Mouse (Mus musculus): ENCODE data around the gene Cass4. TPM values are rescaled to one million over a fixed set of nuclear protein-coding genes. Genes with fewer than 3 reads are reported as not detected.

Gene Cass4
- total and polyA plus RNA-seq, 3 experiments = 0.36 to 0.57 (median 0.39) TPM

DNA sequence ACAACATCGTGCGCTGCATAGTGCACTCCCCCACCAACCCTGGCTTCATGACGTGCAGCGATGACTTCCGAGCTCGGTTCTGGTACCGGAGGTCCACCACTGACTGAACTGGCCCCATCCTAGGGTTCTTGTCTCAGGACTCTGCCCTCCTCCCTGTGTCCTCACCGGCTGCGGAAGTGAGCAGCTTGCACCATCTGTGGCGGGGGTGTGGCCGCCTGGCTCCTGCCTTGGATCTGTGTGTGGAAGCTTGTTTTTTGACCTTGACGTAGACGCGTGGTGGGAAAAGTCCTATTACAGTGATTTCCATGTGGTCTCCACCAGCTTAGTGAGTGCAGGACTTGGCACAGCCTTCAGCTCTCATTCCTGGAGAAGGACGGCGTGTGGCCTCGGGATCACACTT is 13.1 kb upstream of the Cass4 start:
- DNase-seq = no peak
- WGBS = 89% methylated on average over 17 of the region's 17 CpGs
- Histone ChIP-seq H3K27ac (no peak overlapping the region), H3K4me1 (ENCODE audit: control insufficient read depth, insufficient read depth, low read length) (no peaks in the 10 kb centered on the region), H3K27me3 (ENCODE audit: control insufficient read depth, insufficient read depth, low read length) (no peaks in the 10 kb centered on the region), H3K36me3 (ENCODE audit: control insufficient read depth, insufficient read depth, low read length) (no peaks in the 10 kb centered on the region), H3K79me2 (replicated peaks; ENCODE audit: control insufficient read depth, insufficient read depth, low read length) (no peaks in the 10 kb centered on the region), H3K4me3 (no peak overlapping the region), H3K9ac (ENCODE audit: low read depth, low read length) (no peak overlapping the region)
- intact Hi-C loops (cut with DNase I) = no loop called here
- TF ChIP-seq CTCF (IDR thresholded peaks at IDR 0.05) (no peak), EP300 (IDR thresholded peaks at IDR 0.05; ENCODE audit: insufficient read depth, low read depth, low read length) (no peak), POLR2A (IDR thresholded peaks at IDR 0.05; ENCODE audit: insufficient read depth, low read depth, low read length) (no peak)

DNA sequence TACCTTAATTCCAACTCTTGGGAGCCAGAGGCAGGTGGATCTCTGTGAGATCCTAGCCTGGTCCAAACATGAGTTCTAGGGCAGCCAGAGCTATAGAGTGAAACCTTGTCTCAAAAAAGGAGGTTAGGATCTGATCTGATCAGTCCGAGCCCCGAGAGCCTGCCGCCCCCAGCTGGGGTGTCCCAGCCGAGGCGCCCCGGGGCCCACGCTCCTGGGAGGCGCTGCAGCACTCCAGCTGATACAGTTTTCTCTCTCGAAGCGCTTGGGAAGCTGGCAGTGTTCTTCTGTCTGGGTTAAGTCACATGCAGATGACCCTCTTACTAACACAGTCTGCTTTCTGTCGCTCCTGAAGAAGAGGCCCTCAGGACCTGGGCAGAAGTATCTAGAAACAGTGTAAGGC is 12.3 kb upstream of the Cass4 start:
- Histone ChIP-seq H3K4me1 (ENCODE audit: control insufficient read depth, insufficient read depth, low read length) (no peaks in the 10 kb centered on the region), H3K79me2 (replicated peaks; ENCODE audit: control insufficient read depth, insufficient read depth, low read length) (no peaks in the 10 kb centered on the region), H3K27ac (no peak overlapping the region), H3K27me3 (ENCODE audit: control insufficient read depth, insufficient read depth, low read length) (no peaks in the 10 kb centered on the region), H3K4me3 (no peak overlapping the region), H3K9ac (ENCODE audit: low read depth, low read length) (no peak overlapping the region), H3K36me3 (ENCODE audit: control insufficient read depth, insufficient read depth, low read length) (no peaks in the 10 kb centered on the region)
- TF ChIP-seq CTCF (IDR thresholded peaks at IDR 0.05) (no peak), EP300 (IDR thresholded peaks at IDR 0.05; ENCODE audit: insufficient read depth, low read depth, low read length) (no peak), POLR2A (IDR thresholded peaks at IDR 0.05; ENCODE audit: insufficient read depth, low read depth, low read length) (no peak)
- DNase-seq = no peak
- 91% methylated on average over 11 of the region's 11 CpGs for WGBS
- intact Hi-C loops (cut with DNase I) = no loop called here

GRCm38 (mm10) chr2:172381898-172382297 is 11.7 kb upstream of the Cass4 start:
- intact Hi-C loops (cut with DNase I) = no loop called here
- 78% methylated on average over 12 of the region's 12 CpGs for WGBS
- Histone ChIP-seq H3K36me3 (ENCODE audit: control insufficient read depth, insufficient read depth, low read length) (no peaks in the 10 kb centered on the region), H3K79me2 (replicated peaks; ENCODE audit: control insufficient read depth, insufficient read depth, low read length) (no peaks in the 10 kb centered on the region), H3K4me3 (no peak overlapping the region), H3K27me3 (ENCODE audit: control insufficient read depth, insufficient read depth, low read length) (no peaks in the 10 kb centered on the region), H3K4me1 (ENCODE audit: control insufficient read depth, insufficient read depth, low read length) (no peaks in the 10 kb centered on the region), H3K9ac (ENCODE audit: low read depth, low read length) (no peak overlapping the region), H3K27ac (no peak overlapping the region)
- TF ChIP-seq EP300 (IDR thresholded peaks at IDR 0.05; ENCODE audit: insufficient read depth, low read depth, low read length) = no peak
- TF ChIP-seq CTCF (IDR thresholded peaks at IDR 0.05) = no peak
- no peak for TF ChIP-seq POLR2A (IDR thresholded peaks at IDR 0.05; ENCODE audit: insufficient read depth, low read depth, low read length)
- DNase-seq = no peak

GRCm38 (mm10) chr2:172384715-172385114 is 8.9 kb upstream of the Cass4 start:
- no peaks in the 10 kb centered on the region for H3K4me1 ChIP-seq (ENCODE audit: control insufficient read depth, insufficient read depth, low read length)
- no peak for DNase-seq
- H3K36me3 ChIP-seq (ENCODE audit: control insufficient read depth, insufficient read depth, low read length) = no peaks in the 10 kb centered on the region
- 57% methylated on average over 3 of the region's 3 CpGs for WGBS
- no peak overlapping the region for H3K9ac ChIP-seq (ENCODE audit: low read depth, low read length)
- intact Hi-C loops (cut with DNase I) = no loop called here
- TF ChIP-seq CTCF (IDR thresholded peaks at IDR 0.05) = no peak
- no peak for TF ChIP-seq EP300 (IDR thresholded peaks at IDR 0.05; ENCODE audit: insufficient read depth, low read depth, low read length)
- TF ChIP-seq POLR2A (IDR thresholded peaks at IDR 0.05; ENCODE audit: insufficient read depth, low read depth, low read length) = no peak
- no peak overlapping the region for H3K27ac ChIP-seq
- no peaks in the 10 kb centered on the region for H3K79me2 ChIP-seq (replicated peaks; ENCODE audit: control insufficient read depth, insufficient read depth, low read length)
- no peaks in the 10 kb centered on the region for H3K27me3 ChIP-seq (ENCODE audit: control insufficient read depth, insufficient read depth, low read length)
- no peak overlapping the region for H3K4me3 ChIP-seq

GRCm38 (mm10) chr2:172390341-172390740 is 3.3 kb upstream of the Cass4 start:
- intact Hi-C loops (cut with DNase I) = no loop called here
- no peak for DNase-seq
- H3K36me3 ChIP-seq (ENCODE audit: control insufficient read depth, insufficient read depth, low read length) = no peaks in the 10 kb centered on the region
- H3K4me1 ChIP-seq (ENCODE audit: control insufficient read depth, insufficient read depth, low read length) = no peaks in the 10 kb centered on the region; the same call in 1 of the 2 replicates
- H3K9ac ChIP-seq (ENCODE audit: low read depth, low read length) = no peak overlapping the region
- no peak for TF ChIP-seq CTCF (IDR thresholded peaks at IDR 0.05)
- TF ChIP-seq POLR2A (IDR thresholded peaks at IDR 0.05; ENCODE audit: insufficient read depth, low read depth, low read length) = no peak
- TF ChIP-seq EP300 (IDR thresholded peaks at IDR 0.05; ENCODE audit: insufficient read depth, low read depth, low read length) = no peak
- H3K27me3 ChIP-seq (ENCODE audit: control insufficient read depth, insufficient read depth, low read length) = no peaks in the 10 kb centered on the region
- no peak overlapping the region for H3K27ac ChIP-seq
- H3K4me3 ChIP-seq = no peak overlapping the region
- H3K79me2 ChIP-seq (replicated peaks; ENCODE audit: control insufficient read depth, insufficient read depth, low read length) = no peaks in the 10 kb centered on the region
- WGBS = 37% methylated on average over 6 of the region's 6 CpGs

DNA sequence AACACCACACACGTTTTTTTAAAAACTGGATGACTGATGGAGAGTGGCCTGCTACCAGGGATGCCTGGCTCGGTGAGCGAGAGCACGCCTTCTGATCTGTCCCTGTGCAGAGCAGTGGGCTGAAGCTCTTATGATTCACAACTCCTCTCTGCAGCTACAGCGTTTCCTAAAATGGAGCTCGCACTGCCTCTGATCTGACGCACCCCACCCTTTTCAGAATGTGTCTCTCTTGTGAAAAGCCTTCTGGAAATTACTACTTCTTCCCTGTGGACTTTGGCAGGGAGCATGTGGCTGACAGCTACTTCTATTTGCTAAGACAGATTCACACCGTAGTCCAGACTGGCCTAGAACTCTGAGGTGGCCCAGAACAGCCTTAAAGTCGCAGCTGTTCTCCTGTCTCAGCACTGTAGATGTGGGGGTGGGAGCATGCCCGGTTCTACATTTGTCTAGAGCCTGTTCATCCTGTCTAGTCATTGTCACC is 1.5 kb upstream of the Cass4 start:
- no peaks in the 10 kb centered on the region for H3K27me3 ChIP-seq (ENCODE audit: control insufficient read depth, insufficient read depth, low read length)
- DNase-seq = no peak
- H3K4me3 ChIP-seq = no peak overlapping the region
- intact Hi-C loops (cut with DNase I) = no loop called here
- no peaks in the 10 kb centered on the region for H3K36me3 ChIP-seq (ENCODE audit: control insufficient read depth, insufficient read depth, low read length)
- H3K79me2 ChIP-seq (replicated peaks; ENCODE audit: control insufficient read depth, insufficient read depth, low read length) = no peaks in the 10 kb centered on the region
- no peaks in the 10 kb centered on the region; the same call in 1 of the 2 replicates for H3K4me1 ChIP-seq (ENCODE audit: control insufficient read depth, insufficient read depth, low read length)
- no peak for TF ChIP-seq CTCF (IDR thresholded peaks at IDR 0.05)
- no peak for TF ChIP-seq POLR2A (IDR thresholded peaks at IDR 0.05; ENCODE audit: insufficient read depth, low read depth, low read length)
- no peak for TF ChIP-seq EP300 (IDR thresholded peaks at IDR 0.05; ENCODE audit: insufficient read depth, low read depth, low read length)
- no peak overlapping the region for H3K9ac ChIP-seq (ENCODE audit: low read depth, low read length)
- no peak overlapping the region for H3K27ac ChIP-seq
- WGBS = 48% methylated on average over 10 of the region's 10 CpGs
